Mouse (Mus musculus) kidney, adult 2 months (tissue): Measurements from ENCODE around the gene Kdm3a. TPM values are rescaled to one million over a fixed set of nuclear protein-coding genes. Genes with fewer than 3 reads are reported as not detected.

Source experiments
- DNase-seq: peaks from one replicate; pipeline ENCODE4 v3.0.0; 2021
- H3K27ac ChIP-seq: fragments of 200-500 bp; 2 replicates; pipeline ENCODE4 v1.5.1; 2012; ENCODE audit warnings: low read depth, low read length, control low read depth, inconsistent platforms; ENCODE audit not compliant: insufficient read depth
- H3K27me3 ChIP-seq: fragments of 200-500 bp; replicated peaks from 2 replicates; pipeline ENCODE4 v1.6.1; 2012; ENCODE audit warnings: mild to moderate bottlenecking, moderate library complexity, low read length, inconsistent platforms; ENCODE audit not compliant: control insufficient read depth, insufficient read depth
- H3K36me3 ChIP-seq: fragments of 200-500 bp; 2 replicates; pipeline ENCODE4 v1.6.1; 2012; ENCODE audit warnings: mild to moderate bottlenecking, moderate library complexity, low read length, inconsistent platforms; ENCODE audit not compliant: control insufficient read depth, insufficient read depth
- H3K4me1 ChIP-seq: fragments of 200-500 bp; 2 replicates; pipeline ENCODE4 v1.6.1; 2011; ENCODE audit warnings: low read length; ENCODE audit not compliant: control insufficient read depth, insufficient read depth
- H3K4me3 ChIP-seq: fragments of 200-500 bp; 2 replicates; pipeline ENCODE4 v1.5.1; 2011; ENCODE audit warnings: mild to moderate bottlenecking, low read depth, low read length, control low read depth; ENCODE audit not compliant: insufficient read depth
- CTCF ChIP-seq: fragments of 200-500 bp; conservative IDR thresholded peaks from 2 replicates; pipeline ENCODE4 v1.5.1; 2011; ENCODE audit warnings: low read depth, mild to moderate bottlenecking, control low read depth, low read length, moderate library complexity, mixed read lengths; ENCODE audit not compliant: insufficient read depth, insufficient read length
- POLR2A ChIP-seq: fragments of 200-500 bp; IDR thresholded peaks from one replicate; pipeline ENCODE4 v1.6.1; 2011; ENCODE audit warnings: low read depth, low read length, control low read depth
- WGBS: fragments of 180-500 bp; shearing (Covaris S2); methylation state at CpG from one replicate; pipeline ENCODE4 v1.1.7; 2018; 5-methylcytosine and 5-hydroxymethylcytosine counted together
- polyA plus RNA-seq: library from polyadenylated mRNA; depleted of rRNA; stranded (reverse); fragments of >200 nt; gene quantifications from 2 replicates; pipeline ENCODE4 v1.2.3, GENCODE M21; 2012

The Kdm3a gene
- polyA plus RNA-seq, 1 experiment = 10.9 TPM

- Histone ChIP-seq H3K27me3 (no peaks in the 10 kb centered on the region), H3K36me3 (peaks cover 13% of the 10 kb centered on the region), H3K27ac (no peak overlapping the region), H3K4me3 (no peak overlapping the region), H3K4me1 (peaks cover 8% of the 10 kb centered on the region; the same call in 1 of the 2 replicates)
- TF ChIP-seq CTCF (no peak), POLR2A (no peak)
- WGBS = 81% methylated on average over 5 of the region's 5 CpGs
- DNase-seq = no peak
Observed at GRCm38 (mm10) chr6:71616959-71617358, 15.8 kb downstream of the Kdm3a start.

GRCm38 (mm10) chr6:71613225-71613624, 19.6 kb downstream of the Kdm3a start:
- H3K27ac ChIP-seq = no peak overlapping the region
- no peaks in the 10 kb centered on the region for H3K27me3 ChIP-seq
- TF ChIP-seq POLR2A (no peak), CTCF (no peak)
- H3K4me1 ChIP-seq = peaks cover 5% of the 10 kb centered on the region; the same call in 1 of the 2 replicates
- peak; percentile 32 for DNase-seq
- H3K4me3 ChIP-seq = no peak overlapping the region
- H3K36me3 ChIP-seq = peaks cover 21% of the 10 kb centered on the region

- H3K4me3 ChIP-seq = no peak overlapping the region
- no peak for DNase-seq
- H3K27ac ChIP-seq = no peak overlapping the region
- H3K27me3 ChIP-seq = no peaks in the 10 kb centered on the region
- WGBS = 91% methylated on average over 7 of the region's 7 CpGs
- H3K36me3 ChIP-seq = peaks cover 22% of the 10 kb centered on the region
- peaks cover 5% of the 10 kb centered on the region; the same call in 1 of the 2 replicates for H3K4me1 ChIP-seq
- TF ChIP-seq CTCF (no peak), POLR2A (no peak)
Observed at GRCm38 (mm10) chr6:71609968-71610367, 22.8 kb downstream of the Kdm3a start.

GRCm38 (mm10) chr6:71608994-71609393, 23.8 kb downstream of the Kdm3a start:
- H3K4me3 ChIP-seq = no peak overlapping the region
- peaks cover 22% of the 10 kb centered on the region for H3K36me3 ChIP-seq
- DNase-seq = no peak
- no peaks in the 10 kb centered on the region for H3K27me3 ChIP-seq
- TF ChIP-seq CTCF (no peak), POLR2A (no peak)
- H3K4me1 ChIP-seq = peaks cover 5% of the 10 kb centered on the region; the same call in 1 of the 2 replicates
- no peak overlapping the region for H3K27ac ChIP-seq

- Histone ChIP-seq H3K27me3 (no peaks in the 10 kb centered on the region), H3K36me3 (peaks cover 26% of the 10 kb centered on the region), H3K4me1 (no peaks in the 10 kb centered on the region), H3K4me3 (no peak overlapping the region), H3K27ac (no peak overlapping the region)
- DNase-seq = no peak
- WGBS = 93% methylated on average over 3 of the region's 3 CpGs
- TF ChIP-seq CTCF (no peak), POLR2A (no peak)
Observed at GRCm38 (mm10) chr6:71607756-71608155, 25.0 kb downstream of the Kdm3a start.

- 68% methylated on average over 4 of the region's 4 CpGs for WGBS
- peak; percentile 64 for DNase-seq
- Histone ChIP-seq H3K36me3 (peaks cover 25% of the 10 kb centered on the region), H3K4me3 (no peak overlapping the region), H3K27me3 (no peaks in the 10 kb centered on the region), H3K4me1 (no peaks in the 10 kb centered on the region), H3K27ac (no peak overlapping the region)
- TF ChIP-seq CTCF (no peak), POLR2A (no peak)
Observed at GRCm38 (mm10) chr6:71590154-71590553, 42.6 kb downstream of the Kdm3a start.

- DNase-seq = peak; percentile 56
Observed at GRCm38 (mm10) chr6:71589401-71589800, 43.4 kb downstream of the Kdm3a start.

GRCm38 (mm10) chr6:71583198-71583597, 49.6 kb downstream of the Kdm3a start:
- DNase-seq = no peak
- H3K36me3 ChIP-seq = no peaks in the 10 kb centered on the region; the same call in 1 of the 2 replicates
- 69% methylated on average over 4 of the region's 4 CpGs for WGBS

More at GRCm38 (mm10) chr6:71589401-71589800, 43.4 kb downstream of the Kdm3a start:
- Histone ChIP-seq H3K4me3 (no peak overlapping the region), H3K27ac (no peak overlapping the region), H3K27me3 (no peaks in the 10 kb centered on the region), H3K36me3 (peaks cover 25% of the 10 kb centered on the region), H3K4me1 (no peaks in the 10 kb centered on the region)
- WGBS = 100% methylated on average over 1 of the region's 1 CpGs
- TF ChIP-seq POLR2A (no peak), CTCF (no peak)

More at GRCm38 (mm10) chr6:71583198-71583597, 49.6 kb downstream of the Kdm3a start:
- no peaks in the 10 kb centered on the region for H3K27me3 ChIP-seq
- H3K4me1 ChIP-seq = no peaks in the 10 kb centered on the region
- H3K27ac ChIP-seq = no peak overlapping the region
- TF ChIP-seq CTCF = no peak
- no peak for TF ChIP-seq POLR2A
- no peak overlapping the region for H3K4me3 ChIP-seq
